Mouse (Mus musculus): Measurements from ENCODE around the gene Celf5. TPM values are rescaled to one million over a fixed set of nuclear protein-coding genes. Genes with fewer than 3 reads are reported as not detected.

The Celf5 gene
- total RNA-seq (2022): 1 to 10 TPM in 3 of 4 experiments, under 1 TPM in 1; 0.17 to 2.5 (median 1.7) TPM

GRCm38 (mm10) chr10:81482533-81482889, at the start of gene Celf5:
Gene Celf5 (minus strand): TSS chr10:81482709.
- DNase-seq: no peak

- peak; percentile 63 for DNase-seq
Observed at GRCm38 (mm10) chr10:81526779-81527178, 44.3 kb upstream of the Celf5 start.

GRCm38 (mm10) chr10:81525017-81525694, 42.6 kb upstream of the Celf5 start:
- no peak for DNase-seq

- no peak for DNase-seq
Observed at GRCm38 (mm10) chr10:81524051-81524605, 41.6 kb upstream of the Celf5 start, which contains the start of gene Gna15. Gene Gna15 (minus strand): TSS chr10:81524225.

GRCm38 (mm10) chr10:81523570-81523969, 41.1 kb upstream of the Celf5 start:
- no peak for DNase-seq

GRCm38 (mm10) chr10:81523142-81523541, 40.6 kb upstream of the Celf5 start:
- no peak for DNase-seq

GRCm38 (mm10) chr10:81519978-81520365, 37.5 kb upstream of the Celf5 start:
- DNase-seq: no peak

GRCm38 (mm10) chr10:81519227-81519977, 36.9 kb upstream of the Celf5 start:
- DNase-seq: no peak

- DNase-seq: no peak
Observed at GRCm38 (mm10) chr10:81518546-81518945, 36.0 kb upstream of the Celf5 start.

- no peak for DNase-seq
Observed at GRCm38 (mm10) chr10:81517227-81517626, 34.7 kb upstream of the Celf5 start.

- DNase-seq: no peak
Observed at GRCm38 (mm10) chr10:81513798-81514197, 31.3 kb upstream of the Celf5 start.

- no peak for DNase-seq
Observed at GRCm38 (mm10) chr10:81510246-81510810, 27.8 kb upstream of the Celf5 start.

GRCm38 (mm10) chr10:81507691-81508489, 25.4 kb upstream of the Celf5 start:
- no peak for DNase-seq

GRCm38 (mm10) chr10:81507095-81507494, 24.6 kb upstream of the Celf5 start:
- no peak for DNase-seq

- no peak for DNase-seq
Observed at GRCm38 (mm10) chr10:81505016-81505664, 22.6 kb upstream of the Celf5 start.

- DNase-seq: peak; percentile 71
Observed at GRCm38 (mm10) chr10:81502658-81503057, 20.1 kb upstream of the Celf5 start.

GRCm38 (mm10) chr10:81501863-81502262, 19.4 kb upstream of the Celf5 start:
- DNase-seq: no peak

GRCm38 (mm10) chr10:81500032-81500431, 17.5 kb upstream of the Celf5 start, which contains the start of gene S1pr4:
Gene S1pr4 (minus strand): TSS chr10:81500132.
- no peak for DNase-seq

GRCm38 (mm10) chr10:81499250-81499901, 16.9 kb upstream of the Celf5 start:
- DNase-seq: no peak

GRCm38 (mm10) chr10:81498316-81499249, 16.1 kb upstream of the Celf5 start:
- DNase-seq: no peak

All from adrenal gland, adult 8-10 months (tissue).